Mouse (Mus musculus): ENCODE data around the gene Gm49342. TPM values are rescaled to one million over a fixed set of nuclear protein-coding genes. Genes with fewer than 3 reads are reported as not detected.
A peak's percentile ranks its signal among the peaks of the same experiment; 100 is the strongest.

Gm49342 gene
- polyA plus RNA-seq, 1 experiment from 2014 or later, result not detected

- Histone ChIP-seq H3K27me3 (ENCODE audit: control insufficient read depth, insufficient read depth, low read length) (no peaks in the 10 kb centered on the region), H3K4me3 (ENCODE audit: low read depth, low read length) (no peak overlapping the region), H3K36me3 (ENCODE audit: control insufficient read depth, insufficient read depth, low read length) (no peaks in the 10 kb centered on the region), H3K9ac (replicated peaks; ENCODE audit: low read depth, low read length) (no peak overlapping the region), H3K9me3 (ENCODE audit: control insufficient read depth, low read depth, low read length) (no peaks in the 10 kb centered on the region), H3K4me2 (replicated peaks; ENCODE audit: low read depth, low read length) (no peak overlapping the region), H3K4me1 (ENCODE audit: control insufficient read depth, insufficient read depth, low read length) (no peaks in the 10 kb centered on the region), H3K27ac (ENCODE audit: low read length) (no peak overlapping the region)
- ATAC-seq (ENCODE audit: insufficient number of reproducible peaks, insufficient read depth, low FRiP score, low read depth), result no peak
- 44% methylated on average over 2 of the region's 2 CpGs for WGBS
These were observed 36.9 kb downstream of the Gm49342 start for GRCm38 (mm10) chr14:50981207-50981606.

GRCm38 (mm10) chr14:50981837-50982236 is 37.5 kb downstream of the Gm49342 start:
- Histone ChIP-seq H3K9me3 (ENCODE audit: control insufficient read depth, low read depth, low read length) (no peaks in the 10 kb centered on the region), H3K27me3 (ENCODE audit: control insufficient read depth, insufficient read depth, low read length) (no peaks in the 10 kb centered on the region), H3K4me1 (ENCODE audit: control insufficient read depth, insufficient read depth, low read length) (no peaks in the 10 kb centered on the region), H3K4me3 (ENCODE audit: low read depth, low read length) (no peak overlapping the region), H3K27ac (ENCODE audit: low read length) (no peak overlapping the region), H3K9ac (replicated peaks; ENCODE audit: low read depth, low read length) (no peak overlapping the region), H3K4me2 (replicated peaks; ENCODE audit: low read depth, low read length) (no peak overlapping the region), H3K36me3 (ENCODE audit: control insufficient read depth, insufficient read depth, low read length) (no peaks in the 10 kb centered on the region)
- no peak for ATAC-seq (ENCODE audit: insufficient number of reproducible peaks, insufficient read depth, low FRiP score, low read depth)
- 67% methylated on average over 5 of the region's 5 CpGs for WGBS

GRCm38 (mm10) chr14:50987668-50988067 is 43.4 kb downstream of the Gm49342 start:
- no peak overlapping the region for H3K27ac ChIP-seq (ENCODE audit: low read length)

GRCm38 (mm10) chr14:50991037-50991436 is 46.7 kb downstream of the Gm49342 start:
- H3K27ac ChIP-seq (ENCODE audit: low read length), result no peak overlapping the region
- ATAC-seq (ENCODE audit: insufficient number of reproducible peaks, insufficient read depth, low FRiP score, low read depth), result no peak
- 76% methylated on average over 3 of the region's 3 CpGs for WGBS

More at GRCm38 (mm10) chr14:50987668-50988067, 43.4 kb downstream of the Gm49342 start:
- Histone ChIP-seq H3K4me2 (replicated peaks; ENCODE audit: low read depth, low read length) (no peak overlapping the region), H3K36me3 (ENCODE audit: control insufficient read depth, insufficient read depth, low read length) (no peaks in the 10 kb centered on the region), H3K4me1 (ENCODE audit: control insufficient read depth, insufficient read depth, low read length) (no peaks in the 10 kb centered on the region), H3K4me3 (ENCODE audit: low read depth, low read length) (no peak overlapping the region), H3K9me3 (ENCODE audit: control insufficient read depth, low read depth, low read length) (no peaks in the 10 kb centered on the region), H3K9ac (replicated peaks; ENCODE audit: low read depth, low read length) (no peak overlapping the region), H3K27me3 (ENCODE audit: control insufficient read depth, insufficient read depth, low read length) (no peaks in the 10 kb centered on the region)
- ATAC-seq (ENCODE audit: insufficient number of reproducible peaks, insufficient read depth, low FRiP score, low read depth), result no peak
- 75% methylated on average over 2 of the region's 2 CpGs for WGBS

GRCm38 (mm10) chr14:50997088-50997487 is 52.8 kb downstream of the Gm49342 start:
- no peak for ATAC-seq (ENCODE audit: insufficient number of reproducible peaks, insufficient read depth, low FRiP score, low read depth)
- no peaks in the 10 kb centered on the region for H3K36me3 ChIP-seq (ENCODE audit: control insufficient read depth, insufficient read depth, low read length)
- no peak overlapping the region for H3K4me3 ChIP-seq (ENCODE audit: low read depth, low read length)
- H3K27ac ChIP-seq (ENCODE audit: low read length), result no peak overlapping the region
- H3K27me3 ChIP-seq (ENCODE audit: control insufficient read depth, insufficient read depth, low read length), result no peaks in the 10 kb centered on the region
- H3K4me2 ChIP-seq (replicated peaks; ENCODE audit: low read depth, low read length), result no peak overlapping the region
- H3K4me1 ChIP-seq (ENCODE audit: control insufficient read depth, insufficient read depth, low read length), result no peaks in the 10 kb centered on the region
- no peaks in the 10 kb centered on the region for H3K9me3 ChIP-seq (ENCODE audit: control insufficient read depth, low read depth, low read length)
- 54% methylated on average over 3 of the region's 3 CpGs for WGBS
- H3K9ac ChIP-seq (replicated peaks; ENCODE audit: low read depth, low read length), result no peak overlapping the region

More at GRCm38 (mm10) chr14:50991037-50991436, 46.7 kb downstream of the Gm49342 start:
- Histone ChIP-seq H3K4me1 (ENCODE audit: control insufficient read depth, insufficient read depth, low read length) (no peaks in the 10 kb centered on the region), H3K4me2 (replicated peaks; ENCODE audit: low read depth, low read length) (no peak overlapping the region), H3K36me3 (ENCODE audit: control insufficient read depth, insufficient read depth, low read length) (no peaks in the 10 kb centered on the region), H3K9me3 (ENCODE audit: control insufficient read depth, low read depth, low read length) (no peaks in the 10 kb centered on the region), H3K27me3 (ENCODE audit: control insufficient read depth, insufficient read depth, low read length) (no peaks in the 10 kb centered on the region), H3K4me3 (ENCODE audit: low read depth, low read length) (no peak overlapping the region), H3K9ac (replicated peaks; ENCODE audit: low read depth, low read length) (no peak overlapping the region)

GRCm38 (mm10) chr14:50997999-50998666 is 53.8 kb downstream of the Gm49342 start:
- Histone ChIP-seq H3K4me1 (ENCODE audit: control insufficient read depth, insufficient read depth, low read length) (no peaks in the 10 kb centered on the region), H3K27ac (ENCODE audit: low read length) (no peak overlapping the region), H3K4me2 (replicated peaks; ENCODE audit: low read depth, low read length) (no peak overlapping the region), H3K4me3 (ENCODE audit: low read depth, low read length) (no peak overlapping the region), H3K9ac (replicated peaks; ENCODE audit: low read depth, low read length) (no peak overlapping the region), H3K9me3 (ENCODE audit: control insufficient read depth, low read depth, low read length) (no peaks in the 10 kb centered on the region), H3K27me3 (ENCODE audit: control insufficient read depth, insufficient read depth, low read length) (no peaks in the 10 kb centered on the region), H3K36me3 (ENCODE audit: control insufficient read depth, insufficient read depth, low read length) (no peaks in the 10 kb centered on the region)
- no peak for ATAC-seq (ENCODE audit: insufficient number of reproducible peaks, insufficient read depth, low FRiP score, low read depth)
- 68% methylated on average over 2 of the region's 2 CpGs for WGBS

GRCm38 (mm10) chr14:51007152-51007801 is 63.0 kb downstream of the Gm49342 start, which contains the start of gene Rnase10:
TSS of gene Rnase10 (plus strand) at chr14:51007751.
- WGBS, result 82% methylated on average over 8 of the region's 8 CpGs
- H3K4me1 ChIP-seq (ENCODE audit: control insufficient read depth, insufficient read depth, low read length), result no peaks in the 10 kb centered on the region
- no peaks in the 10 kb centered on the region for H3K36me3 ChIP-seq (ENCODE audit: control insufficient read depth, insufficient read depth, low read length)
- H3K27me3 ChIP-seq (ENCODE audit: control insufficient read depth, insufficient read depth, low read length), result no peaks in the 10 kb centered on the region
- H3K4me3 ChIP-seq (ENCODE audit: low read depth, low read length), result no peak within 1 kb of the TSS
- H3K9me3 ChIP-seq (ENCODE audit: control insufficient read depth, low read depth, low read length), result no peaks in the 10 kb centered on the region
- no peak for ATAC-seq (ENCODE audit: insufficient number of reproducible peaks, insufficient read depth, low FRiP score, low read depth)
- H3K4me2 ChIP-seq (replicated peaks; ENCODE audit: low read depth, low read length), result no peak within 1 kb of the TSS
- H3K27ac ChIP-seq (ENCODE audit: low read length), result peak within 1 kb of the TSS; percentile 77
- no peak within 1 kb of the TSS for H3K9ac ChIP-seq (replicated peaks; ENCODE audit: low read depth, low read length)

GRCm38 (mm10) chr14:51007914-51008713 is 63.8 kb downstream of the Gm49342 start:
- no peaks in the 10 kb centered on the region for H3K36me3 ChIP-seq (ENCODE audit: control insufficient read depth, insufficient read depth, low read length)
- peak; percentile 80; the same call in 1 of the 2 replicates for ATAC-seq (ENCODE audit: insufficient number of reproducible peaks, insufficient read depth, low FRiP score, low read depth)
- peak overlapping the region; percentile 77 for H3K27ac ChIP-seq (ENCODE audit: low read length)
- WGBS, result 48% methylated on average over 13 of the region's 13 CpGs
- H3K9ac ChIP-seq (replicated peaks; ENCODE audit: low read depth, low read length), result no peak overlapping the region
- H3K4me2 ChIP-seq (replicated peaks; ENCODE audit: low read depth, low read length), result no peak overlapping the region
- no peaks in the 10 kb centered on the region for H3K4me1 ChIP-seq (ENCODE audit: control insufficient read depth, insufficient read depth, low read length)
- no peaks in the 10 kb centered on the region for H3K9me3 ChIP-seq (ENCODE audit: control insufficient read depth, low read depth, low read length)
- H3K4me3 ChIP-seq (ENCODE audit: low read depth, low read length), result no peak overlapping the region
- no peaks in the 10 kb centered on the region for H3K27me3 ChIP-seq (ENCODE audit: control insufficient read depth, insufficient read depth, low read length)

All from stomach, embryonic 14.5 days (tissue).